Mouse (Mus musculus) c-Kit-positive CD71-positive TER-119-negative erythroid progenitor cells, embryonic 14.5 days (primary cell): Measurements from ENCODE around the gene Hmgb1.

Source experiments
- DNase-seq: peaks from one replicate; pipeline ENCODE4 v3.0.0-alpha.2; 2013; ENCODE audit warnings: low read depth

Hmgb1 gene

DNA sequence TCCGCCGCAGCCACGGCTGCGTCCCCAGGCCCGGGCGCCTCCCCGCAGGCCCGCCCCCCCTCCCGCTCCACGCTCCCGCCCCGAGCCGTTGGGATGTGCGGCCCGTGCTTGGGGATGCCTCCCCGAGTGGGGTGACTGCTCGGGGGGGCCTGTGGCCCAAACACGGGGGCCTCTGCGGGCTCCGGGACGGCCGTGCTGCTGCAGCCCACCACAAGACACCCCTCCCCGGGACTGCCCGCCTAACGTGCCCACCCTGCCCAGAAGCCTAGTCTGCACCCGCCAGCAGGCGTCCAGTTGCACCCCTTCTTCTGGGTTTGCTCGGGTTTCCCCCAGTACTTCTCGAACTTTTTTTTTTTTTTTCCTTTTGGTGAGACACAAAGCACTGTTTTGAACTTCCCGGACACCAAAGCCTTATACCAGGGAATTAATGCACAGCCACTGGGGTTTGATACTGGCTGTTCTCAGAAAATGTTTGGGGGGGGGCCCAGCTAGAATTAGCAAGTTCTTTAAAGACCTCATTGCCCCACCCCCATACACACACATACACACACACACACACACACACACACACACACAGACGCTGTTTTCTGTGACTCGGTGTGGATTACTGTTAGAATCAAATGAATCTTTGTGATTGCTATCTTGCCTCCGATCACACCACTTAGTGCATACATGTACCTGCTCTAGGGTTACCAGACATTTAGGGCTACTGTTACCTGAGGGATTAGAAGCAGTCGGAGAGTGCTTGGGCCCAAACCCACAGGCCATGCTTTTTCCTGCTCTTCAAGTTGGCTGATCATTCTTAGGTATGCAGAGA lies 130.7 kb downstream of the Hmgb1 start:
- DNase-seq: no peak

DNA sequence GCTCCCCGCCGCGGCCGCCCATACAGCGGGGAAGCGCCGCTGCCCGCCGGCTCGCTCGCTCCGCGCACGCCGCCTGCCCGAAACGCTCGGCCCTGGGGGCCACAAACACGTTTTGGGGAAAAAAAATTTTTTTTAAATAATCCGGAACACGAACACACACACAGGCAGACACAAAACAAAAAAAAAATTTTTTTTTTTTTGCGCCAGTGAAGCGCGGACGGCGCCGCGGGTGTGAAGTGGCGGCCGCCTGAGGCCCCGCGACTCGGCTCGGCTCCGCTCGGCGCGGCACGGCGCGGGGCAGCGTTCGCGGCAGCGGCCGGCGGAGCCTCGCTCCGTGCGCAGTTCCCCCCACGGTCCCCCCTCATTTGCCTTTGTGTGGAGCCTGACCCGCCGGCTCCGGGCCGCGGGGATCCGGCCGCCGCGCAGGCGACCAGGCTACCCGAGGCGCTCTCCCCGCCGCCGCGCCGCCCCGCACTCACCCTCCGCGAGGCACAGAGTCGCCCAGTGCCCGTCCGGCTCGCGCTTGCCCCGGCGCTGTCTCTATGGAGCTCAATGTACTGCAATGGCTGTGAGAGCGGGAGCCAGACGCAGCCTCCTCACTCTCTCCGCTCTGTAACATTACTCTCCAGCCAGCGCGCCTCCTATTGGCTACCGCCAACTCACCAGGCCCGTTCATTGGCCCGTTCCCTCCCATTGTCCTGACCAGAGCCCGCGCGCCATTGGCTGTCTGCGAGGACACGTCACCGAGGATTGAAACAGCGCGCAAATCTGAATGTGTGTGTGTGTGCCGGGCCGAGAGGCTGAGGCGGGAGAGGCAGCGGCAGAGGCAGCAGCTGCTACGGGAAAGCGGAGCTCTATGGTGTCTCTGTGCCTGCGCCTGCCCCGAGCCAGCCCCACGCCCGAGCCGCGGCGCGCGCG lies 131.6 kb downstream of the Hmgb1 start:
- peak; percentile 98 for DNase-seq

DNA sequence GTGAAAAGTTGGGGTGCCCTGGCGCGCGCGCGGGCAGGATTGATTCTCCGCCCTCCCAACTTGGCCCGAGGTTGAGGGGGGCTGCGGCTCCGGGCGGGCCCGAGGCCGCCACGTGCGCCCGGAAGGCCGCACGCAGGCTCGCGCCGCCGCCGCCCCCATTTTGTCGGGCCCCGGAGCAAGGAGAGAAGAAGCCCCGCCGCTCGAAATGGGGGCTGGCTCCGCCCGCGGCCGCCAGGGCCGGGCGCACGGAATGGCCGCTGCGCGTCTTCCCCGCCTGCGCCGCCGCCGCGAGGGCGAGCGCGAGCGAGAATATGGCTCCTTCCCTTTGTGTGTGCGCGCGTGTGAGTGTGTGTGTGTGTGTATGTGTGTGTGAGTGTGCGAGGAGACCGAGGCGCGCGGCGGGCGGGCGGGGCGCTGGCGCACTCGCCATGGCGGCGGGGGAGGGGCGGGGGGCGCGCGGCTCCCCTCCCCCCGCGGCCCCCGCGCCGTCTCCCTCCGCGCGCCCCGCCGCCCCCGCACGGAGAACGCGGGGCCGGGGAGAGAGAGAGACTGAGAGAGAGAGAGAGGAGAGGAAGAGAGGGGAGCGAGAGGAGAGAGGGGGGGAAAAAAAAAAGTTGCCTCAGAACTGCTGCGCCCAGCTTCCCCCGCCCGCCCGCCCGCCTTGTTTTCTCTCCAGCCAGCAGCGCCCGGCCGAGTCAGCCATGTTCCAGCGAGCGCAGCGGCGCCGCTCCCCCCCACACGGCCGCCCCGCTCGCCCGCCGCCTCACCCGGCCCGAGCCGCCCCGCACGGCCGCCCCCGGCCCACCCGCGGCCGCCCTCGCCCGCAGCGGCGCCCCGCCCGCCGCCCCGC lies 132.5 kb downstream of the Hmgb1 start:
- no peak for DNase-seq

DNA sequence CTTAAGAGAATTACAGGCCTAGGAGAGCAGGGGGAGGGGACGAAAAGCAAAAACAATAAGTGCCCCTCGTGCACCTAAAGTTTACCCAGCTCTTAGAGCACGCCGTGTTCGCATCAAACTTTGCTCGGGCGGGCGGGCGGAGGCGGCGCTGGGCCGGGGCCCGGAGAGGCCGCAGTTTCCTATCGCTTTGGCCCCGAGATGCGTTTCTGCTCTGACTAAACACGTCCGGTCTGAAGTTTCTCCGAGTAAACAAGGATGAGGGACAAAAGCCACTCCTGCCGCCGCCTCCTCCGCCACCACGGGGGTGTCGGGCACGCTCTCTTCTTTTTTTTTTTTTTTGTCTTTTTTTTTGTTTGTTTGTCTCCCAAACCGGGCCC lies 133.1 kb downstream of the Hmgb1 start:
- no peak for DNase-seq

- DNase-seq: no peak
Measured at GRCm38 (mm10) chr5:149050588-149051160, 133.6 kb downstream of the Hmgb1 start.

DNA sequence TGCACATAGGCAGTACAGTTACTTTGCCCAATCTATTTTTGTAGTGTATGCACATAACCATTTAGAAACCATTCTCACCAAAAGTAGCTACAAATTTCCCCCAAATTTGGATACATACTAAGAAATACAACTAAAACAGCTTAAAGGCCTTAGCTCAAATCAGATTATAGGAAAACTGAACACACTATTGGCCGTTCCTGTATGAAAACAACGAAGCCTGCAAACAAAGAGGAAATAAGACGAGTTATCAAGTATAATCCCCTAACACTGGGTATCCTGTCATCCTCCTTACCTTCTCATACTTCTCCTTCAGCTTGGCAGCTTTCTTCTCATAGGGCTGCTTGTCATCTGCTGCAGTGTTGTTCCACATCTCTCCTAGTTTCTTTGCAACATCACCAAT lies 134.9 kb downstream of the Hmgb1 start:
- DNase-seq: no peak

GRCm38 (mm10) chr5:149048961-149049360 lies 135.3 kb downstream of the Hmgb1 start:
- no peak for DNase-seq

DNA sequence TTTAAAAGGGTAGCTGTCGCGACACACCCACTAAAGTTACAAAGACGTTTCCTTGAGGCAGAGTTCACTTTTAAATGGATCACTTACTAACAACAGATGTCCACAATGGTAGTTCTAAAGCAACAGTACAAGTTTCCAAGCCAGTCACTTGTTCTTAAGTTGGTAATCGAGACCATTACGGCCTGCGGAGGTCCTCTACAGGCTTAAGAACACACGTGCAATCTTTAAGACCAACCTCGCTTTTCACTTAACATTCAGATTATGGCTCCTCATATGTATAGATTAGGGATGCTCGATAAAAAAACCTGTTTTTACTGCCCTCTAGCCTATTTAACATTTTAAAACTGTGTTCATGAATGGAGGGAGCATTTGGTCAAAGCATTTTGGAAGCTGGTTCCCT lies 137.6 kb downstream of the Hmgb1 start:
- DNase-seq: no peak

GRCm38 (mm10) chr5:149045470-149046085 lies 138.7 kb downstream of the Hmgb1 start:
- no peak for DNase-seq

GRCm38 (mm10) chr5:149045054-149045453 lies 139.2 kb downstream of the Hmgb1 start:
- DNase-seq: no peak

- no peak for DNase-seq
Measured at GRCm38 (mm10) chr5:149044067-149044466, 140.2 kb downstream of the Hmgb1 start.

DNA sequence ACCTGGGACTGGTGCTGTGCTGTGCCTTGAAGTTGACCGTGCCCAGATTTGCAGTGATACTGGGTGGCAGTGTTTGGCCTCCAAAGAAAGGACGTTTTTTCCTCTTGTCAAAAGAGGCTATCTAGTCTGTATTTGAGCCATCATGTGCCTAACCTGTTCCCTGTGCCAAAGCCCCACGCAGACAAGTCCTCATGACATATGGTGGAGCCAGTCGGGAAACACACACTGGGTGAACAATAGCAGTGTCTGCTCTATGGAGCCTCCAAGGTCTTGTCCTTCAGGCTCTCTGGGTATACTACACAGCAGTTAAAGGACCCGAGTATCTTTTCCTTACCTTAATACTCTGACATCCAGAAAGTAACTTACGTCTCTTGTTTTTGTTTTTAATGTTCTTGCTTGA lies 141.0 kb downstream of the Hmgb1 start:
- no peak for DNase-seq

GRCm38 (mm10) chr5:149039825-149040224 lies 144.5 kb downstream of the Hmgb1 start:
- DNase-seq: no peak

GRCm38 (mm10) chr5:149037729-149038128 lies 146.6 kb downstream of the Hmgb1 start:
- no peak for DNase-seq

- no peak for DNase-seq
Measured at GRCm38 (mm10) chr5:149036920-149037319, 147.4 kb downstream of the Hmgb1 start.

DNA sequence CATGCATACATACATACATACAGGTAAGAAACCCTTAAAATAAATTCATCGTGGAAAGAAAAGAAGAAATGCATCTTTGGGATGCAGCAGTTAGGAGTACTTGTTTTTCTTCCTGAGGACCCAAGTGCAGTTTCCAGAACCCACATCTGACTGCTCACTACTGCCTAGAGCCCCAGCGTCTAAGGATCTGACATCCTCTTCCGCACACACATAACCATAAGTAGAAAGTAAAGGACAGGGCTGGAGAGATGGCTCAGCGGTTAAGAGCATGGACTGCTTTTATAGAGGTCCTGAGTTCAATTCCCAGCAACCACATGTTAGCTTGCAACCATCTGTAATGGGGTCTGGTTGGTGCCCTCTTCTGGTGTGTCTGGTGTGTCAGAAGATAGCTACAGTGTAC lies 151.9 kb downstream of the Hmgb1 start:
- no peak for DNase-seq

- no peak for DNase-seq
Measured at GRCm38 (mm10) chr5:149031199-149031750, 153.0 kb downstream of the Hmgb1 start.

GRCm38 (mm10) chr5:149030103-149030502 lies 154.2 kb downstream of the Hmgb1 start:
- DNase-seq: no peak

DNA sequence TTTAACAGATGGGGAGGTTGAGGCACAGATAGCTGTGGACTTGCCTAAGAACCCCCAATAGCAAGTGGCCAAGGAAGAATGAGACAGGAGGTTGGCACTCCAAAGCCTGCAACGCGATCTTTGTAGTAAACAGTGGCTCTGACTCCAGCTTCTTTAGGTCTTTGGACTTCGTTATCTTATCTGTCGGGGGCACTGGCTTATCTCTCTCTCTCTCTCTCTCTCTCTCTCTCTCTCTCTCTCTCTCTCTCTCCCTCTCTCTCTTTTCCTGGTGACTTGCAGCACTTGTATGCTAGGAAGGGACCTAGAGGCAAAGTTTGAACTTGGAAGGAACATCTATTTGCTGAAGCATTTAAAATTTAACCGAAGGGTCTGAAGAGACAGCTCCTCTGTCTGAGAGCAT lies 155.9 kb downstream of the Hmgb1 start:
- no peak for DNase-seq

DNA sequence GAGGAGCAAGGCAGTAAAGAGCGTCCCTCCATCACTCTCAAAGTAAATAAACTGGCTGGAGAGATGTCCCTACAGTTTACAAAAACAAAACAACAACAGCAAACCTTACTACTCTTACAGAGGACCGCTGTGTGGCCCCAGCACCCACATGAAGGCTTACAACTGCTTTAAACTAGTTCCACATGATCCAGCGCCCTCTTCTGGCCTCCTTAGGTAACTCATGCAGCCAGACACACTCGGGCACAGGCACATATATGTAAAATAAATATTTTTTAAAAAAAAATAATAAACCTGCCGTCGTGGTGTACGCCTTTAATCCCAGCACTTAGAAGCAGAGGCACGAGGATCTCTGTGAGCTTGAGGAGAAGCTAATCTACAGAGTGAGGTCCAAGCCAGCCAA lies 156.9 kb downstream of the Hmgb1 start:
- DNase-seq: no peak

DNA sequence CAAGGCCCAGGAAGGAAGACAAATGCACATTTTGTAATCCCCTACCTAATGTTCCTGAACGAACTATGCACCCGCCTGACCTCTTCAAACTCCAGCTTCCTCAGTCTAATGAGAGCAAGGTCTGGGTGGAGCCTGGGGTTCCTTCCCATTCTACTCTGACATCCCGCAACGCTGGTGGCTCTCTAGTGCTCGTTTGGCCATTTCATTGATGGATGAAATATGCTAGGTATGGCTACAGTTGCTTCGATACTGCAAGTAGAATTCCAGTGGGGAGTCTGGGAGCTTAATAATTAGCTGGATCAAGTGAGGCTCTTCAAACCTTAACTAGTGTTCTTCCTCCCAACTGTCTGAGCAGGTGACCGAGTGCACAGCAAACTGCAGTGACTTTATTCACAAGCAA lies 163.2 kb downstream of the Hmgb1 start:
- DNase-seq: no peak
